Mouse (Mus musculus) activated CD4-positive, CD25-positive, alpha-beta regulatory T cell (primary cell): Measurements from ENCODE around the gene Amz1. TPM values are rescaled to one million over a fixed set of nuclear protein-coding genes. Genes with fewer than 3 reads are reported as not detected.

Experiments
- polyA plus RNA-seq, 2 experiments: library from polyadenylated mRNA; unstranded; fragments of 100-300 nt; shearing (Covaris generic); gene quantifications; one replicate each; pipeline ENCODE4 v1.2.1; 2017

The Amz1 gene
- polyA plus RNA-seq: 1 to 10 TPM in 1 of 2 experiments, under 1 TPM in 1; 0.93 to 1.1 TPM

GRCm38 (mm10) chr5:140723822-140724221, at the start of gene Amz1:
Gene Amz1 (plus strand): TSS chr5:140724127.

GRCm38 (mm10) chr5:140702103-140702513, 21.8 kb upstream of the Amz1 start, which contains the start of gene Iqce:
Gene Iqce (minus strand): TSS chr5:140702378.

GRCm38 (mm10) chr5:140704378-140705251, 19.3 kb upstream of the Amz1 start, which contains the start of gene Brat1:
Gene Brat1 (plus strand): TSS chr5:140705011.

Other genes starting within 250 kb of the Amz1 start
- 10 to 100 TPM; 31.1 to 43.3 TPM for gene Chst12, start 218.6 kb upstream of the Amz1 start, polyA plus RNA-seq
- 1 to 10 TPM; 5.6 to 6.6 TPM for gene Grifin, start 159.1 kb upstream of the Amz1 start, polyA plus RNA-seq
- gene Lfng, start 116.8 kb upstream of the Amz1 start, polyA plus RNA-seq: 100 to 1,000 TPM; 339 to 349 TPM
- gene Ttyh3, start 75.1 kb upstream of the Amz1 start, polyA plus RNA-seq: 10 to 100 TPM; 25.6 to 27.6 TPM
- gene Iqce, start 21.7 kb upstream of the Amz1 start, polyA plus RNA-seq: 10 to 100 TPM; 17.1 to 29.7 TPM
- gene Brat1, start 19.1 kb upstream of the Amz1 start, polyA plus RNA-seq: 10 to 100 TPM; 17.4 to 26.2 TPM
- 10 to 100 TPM; 21.9 to 25.7 TPM for gene Gna12, start 106.3 kb downstream of the Amz1 start, polyA plus RNA-seq